Mouse (Mus musculus): ENCODE data around the gene Sdr9c7.
"Not testable (repeated sequence)": the region's sequence is repeated elsewhere in the genome, so short reads cannot be mapped to it uniquely, and the experiment has no call there.

The Sdr9c7 gene

GRCm38 (mm10) chr10:127907386-127907951, 9.2 kb downstream of the Sdr9c7 start:
- no peak for DNase-seq (ENCODE audit: low spot score in 2 of 2)

- DNase-seq (ENCODE audit: low spot score in 2 of 2), result no peak
Measured at GRCm38 (mm10) chr10:127915578-127915977, 17.3 kb downstream of the Sdr9c7 start.

GRCm38 (mm10) chr10:127917183-127917582, 18.9 kb downstream of the Sdr9c7 start:
- DNase-seq (ENCODE audit: low spot score in 2 of 2), result not testable (repeated sequence)

- DNase-seq (ENCODE audit: low spot score in 2 of 2), result no peak
Measured at GRCm38 (mm10) chr10:127917651-127918050, 19.3 kb downstream of the Sdr9c7 start.

GRCm38 (mm10) chr10:127922241-127922640, 23.9 kb downstream of the Sdr9c7 start:
- no peak for DNase-seq (ENCODE audit: low spot score in 2 of 2)

GRCm38 (mm10) chr10:127923024-127923423, 24.7 kb downstream of the Sdr9c7 start:
- DNase-seq (ENCODE audit: low spot score in 2 of 2), result no peak

- DNase-seq (ENCODE audit: low spot score in 2 of 2), result peak; percentile 29 to 43
Measured at GRCm38 (mm10) chr10:127924597-127925378, 26.5 kb downstream of the Sdr9c7 start.

GRCm38 (mm10) chr10:127927737-127928136, 29.4 kb downstream of the Sdr9c7 start:
- no peak for DNase-seq (ENCODE audit: low spot score in 2 of 2)

- peak in 1 of 2 experiments; percentile 38 for DNase-seq (ENCODE audit: low spot score in 2 of 2)
Measured at GRCm38 (mm10) chr10:127932290-127932926, 34.1 kb downstream of the Sdr9c7 start.

- DNase-seq (ENCODE audit: low spot score in 2 of 2), result peak in 1 of 2 experiments; percentile 31
Measured at GRCm38 (mm10) chr10:127936271-127936670, 38.0 kb downstream of the Sdr9c7 start.

GRCm38 (mm10) chr10:127936747-127937409, 38.6 kb downstream of the Sdr9c7 start:
- DNase-seq (ENCODE audit: low spot score in 2 of 2), result no peak

GRCm38 (mm10) chr10:127937428-127938010, 39.2 kb downstream of the Sdr9c7 start:
- peak; percentile 54 to 74 for DNase-seq (ENCODE audit: low spot score in 2 of 2)

- DNase-seq (ENCODE audit: low spot score in 2 of 2), result not testable (repeated sequence)
Measured at GRCm38 (mm10) chr10:127939667-127940066, 41.3 kb downstream of the Sdr9c7 start.

- DNase-seq (ENCODE audit: low spot score in 2 of 2), result peak; percentile 46 to 50
Measured at GRCm38 (mm10) chr10:127945432-127946064, 47.2 kb downstream of the Sdr9c7 start.

GRCm38 (mm10) chr10:127949596-127950130, 51.3 kb downstream of the Sdr9c7 start:
- DNase-seq (ENCODE audit: low spot score in 2 of 2), result no peak

GRCm38 (mm10) chr10:127951390-127951789, 53.1 kb downstream of the Sdr9c7 start:
- DNase-seq (ENCODE audit: low spot score in 2 of 2), result no peak

GRCm38 (mm10) chr10:127951821-127952220, 53.5 kb downstream of the Sdr9c7 start:
- no peak for DNase-seq (ENCODE audit: low spot score in 2 of 2)

GRCm38 (mm10) chr10:127955034-127955433, 56.7 kb downstream of the Sdr9c7 start:
- no peak for DNase-seq (ENCODE audit: low spot score in 2 of 2)

- peak; percentile 51 to 80 for DNase-seq (ENCODE audit: low spot score in 2 of 2)
Measured at GRCm38 (mm10) chr10:127956168-127956816, 58.0 kb downstream of the Sdr9c7 start.

GRCm38 (mm10) chr10:127959161-127959679, 60.9 kb downstream of the Sdr9c7 start:
- DNase-seq (ENCODE audit: low spot score in 2 of 2), result no peak

Data from right cerebral cortex, postnatal 10 days (tissue).